Mouse (Mus musculus): ENCODE measurements around the gene Gkn3. TPM values are rescaled to one million over a fixed set of nuclear protein-coding genes. Genes with fewer than 3 reads are reported as not detected.

Gene Gkn3
- 2.9 and 3.1 TPM in 2 replicates for polyA plus RNA-seq (2015; fragmentation: Nextera tagmentation; extraction: Ambion mirVana)

- H3K4me2 ChIP-seq, result no peak within 1 kb of the TSS
- H3K4me3 ChIP-seq, result no peak within 1 kb of the TSS
- H3K4me1 ChIP-seq, result peaks cover 13% of the 10 kb centered on the region
- WGBS, result 25% methylated on average over 7 of the region's 7 CpGs
- peak within 1 kb of the TSS; percentile 13; the same call in 1 of the 2 replicates for H3K27ac ChIP-seq
- H3K9me3 ChIP-seq, result no peaks in the 10 kb centered on the region
- no peaks in the 10 kb centered on the region for H3K36me3 ChIP-seq
- ATAC-seq (ENCODE audit: borderline replicate concordance, extremely low read depth, low FRiP score, low TSS enrichment), result no peak
- H3K27me3 ChIP-seq, result peaks cover 6% of the 10 kb centered on the region; the same call in 1 of the 2 replicates
- no peak within 1 kb of the TSS for H3K9ac ChIP-seq
Measured at GRCm38 (mm10) chr6:87388877-87389276, at the start of gene Gkn3. Gkn3 (minus strand) TSS chr6:87388935.

GRCm38 (mm10) chr6:87436745-87437144, 48.0 kb upstream of the Gkn3 start:
- WGBS, result 69% methylated on average over 8 of the region's 8 CpGs
- H3K27me3 ChIP-seq, result no peaks in the 10 kb centered on the region
- ATAC-seq (ENCODE audit: borderline replicate concordance, extremely low read depth, low FRiP score, low TSS enrichment), result no peak
- no peak overlapping the region for H3K27ac ChIP-seq
- no peak overlapping the region for H3K4me3 ChIP-seq
- no peaks in the 10 kb centered on the region for H3K36me3 ChIP-seq
- H3K9ac ChIP-seq, result no peak overlapping the region
- peaks cover 10% of the 10 kb centered on the region for H3K4me1 ChIP-seq
- no peak overlapping the region for H3K4me2 ChIP-seq
- no peaks in the 10 kb centered on the region for H3K9me3 ChIP-seq

- no peaks in the 10 kb centered on the region for H3K9me3 ChIP-seq
- H3K4me2 ChIP-seq, result no peak overlapping the region
- H3K27me3 ChIP-seq, result no peaks in the 10 kb centered on the region
- WGBS, result 86% methylated on average over 3 of the region's 3 CpGs
- no peak overlapping the region for H3K4me3 ChIP-seq
- ATAC-seq (ENCODE audit: borderline replicate concordance, extremely low read depth, low FRiP score, low TSS enrichment), result no peak
- no peak overlapping the region for H3K9ac ChIP-seq
- no peaks in the 10 kb centered on the region for H3K36me3 ChIP-seq
- H3K27ac ChIP-seq, result no peak overlapping the region
- peaks cover under 1% of the 10 kb centered on the region; the same call in 1 of the 2 replicates for H3K4me1 ChIP-seq
Measured at GRCm38 (mm10) chr6:87435791-87436190, 47.1 kb upstream of the Gkn3 start.

GRCm38 (mm10) chr6:87428487-87429044, 39.8 kb upstream of the Gkn3 start, which contains the start of gene Bmp10:
Bmp10 (plus strand) TSS chr6:87428994.
- Histone ChIP-seq H3K27me3 (no peaks in the 10 kb centered on the region), H3K4me2 (no peak within 1 kb of the TSS), H3K4me3 (no peak within 1 kb of the TSS), H3K4me1 (0 out of 2 replicates have a peak, but pooled peaks cover 4% of the 10 kb centered on the region), H3K27ac (no peak within 1 kb of the TSS), H3K9me3 (no peaks in the 10 kb centered on the region), H3K9ac (no peak within 1 kb of the TSS), H3K36me3 (no peaks in the 10 kb centered on the region)
- no peak for ATAC-seq (ENCODE audit: borderline replicate concordance, extremely low read depth, low FRiP score, low TSS enrichment)
- 41% methylated on average over 6 of the region's 7 CpGs for WGBS

- no peak overlapping the region for H3K27ac ChIP-seq
- no peak overlapping the region for H3K4me3 ChIP-seq
- no peak overlapping the region for H3K4me2 ChIP-seq
- no peaks in the 10 kb centered on the region for H3K9me3 ChIP-seq
- H3K36me3 ChIP-seq, result no peaks in the 10 kb centered on the region
- H3K9ac ChIP-seq, result no peak overlapping the region
- H3K27me3 ChIP-seq, result no peaks in the 10 kb centered on the region
- H3K4me1 ChIP-seq, result 0 out of 2 replicates have a peak, but pooled peaks cover 4% of the 10 kb centered on the region
- no peak for ATAC-seq (ENCODE audit: borderline replicate concordance, extremely low read depth, low FRiP score, low TSS enrichment)
- 69% methylated on average over 8 of the region's 8 CpGs for WGBS
Measured at GRCm38 (mm10) chr6:87427616-87428015, 38.9 kb upstream of the Gkn3 start.

GRCm38 (mm10) chr6:87426954-87427353, 38.2 kb upstream of the Gkn3 start:
- WGBS, result 61% methylated on average over 5 of the region's 5 CpGs

GRCm38 (mm10) chr6:87424037-87424816, 35.5 kb upstream of the Gkn3 start:
- Histone ChIP-seq H3K36me3 (no peaks in the 10 kb centered on the region), H3K4me1 (0 out of 2 replicates have a peak, but pooled peaks cover 4% of the 10 kb centered on the region), H3K4me2 (peak overlapping the region; percentile 46), H3K9ac (no peak overlapping the region), H3K4me3 (peak overlapping the region; percentile 17), H3K27ac (no peak overlapping the region), H3K27me3 (no peaks in the 10 kb centered on the region), H3K9me3 (no peaks in the 10 kb centered on the region)
- ATAC-seq (ENCODE audit: borderline replicate concordance, extremely low read depth, low FRiP score, low TSS enrichment), result no peak
- WGBS, result 32% methylated on average over 19 of the region's 19 CpGs

More at GRCm38 (mm10) chr6:87426954-87427353, 38.2 kb upstream of the Gkn3 start:
- Histone ChIP-seq H3K9ac (no peak overlapping the region), H3K27me3 (no peaks in the 10 kb centered on the region), H3K36me3 (no peaks in the 10 kb centered on the region), H3K4me1 (0 out of 2 replicates have a peak, but pooled peaks cover 4% of the 10 kb centered on the region), H3K4me2 (no peak overlapping the region), H3K4me3 (no peak overlapping the region), H3K27ac (no peak overlapping the region), H3K9me3 (no peaks in the 10 kb centered on the region)
- ATAC-seq (ENCODE audit: borderline replicate concordance, extremely low read depth, low FRiP score, low TSS enrichment), result no peak

- Histone ChIP-seq H3K4me2 (no peak overlapping the region), H3K36me3 (no peaks in the 10 kb centered on the region), H3K4me3 (no peak overlapping the region), H3K9me3 (no peaks in the 10 kb centered on the region), H3K27ac (no peak overlapping the region), H3K4me1 (0 out of 2 replicates have a peak, but pooled peaks cover 4% of the 10 kb centered on the region), H3K27me3 (no peaks in the 10 kb centered on the region), H3K9ac (no peak overlapping the region)
- no peak for ATAC-seq (ENCODE audit: borderline replicate concordance, extremely low read depth, low FRiP score, low TSS enrichment)
- WGBS, result 42% methylated on average over 7 of the region's 7 CpGs
Measured at GRCm38 (mm10) chr6:87422304-87422703, 33.6 kb upstream of the Gkn3 start.

GRCm38 (mm10) chr6:87412011-87412410, 23.3 kb upstream of the Gkn3 start:
- H3K4me3 ChIP-seq, result no peak overlapping the region
- WGBS, result 40% methylated on average over 3 of the region's 3 CpGs
- no peaks in the 10 kb centered on the region for H3K27me3 ChIP-seq
- ATAC-seq (ENCODE audit: borderline replicate concordance, extremely low read depth, low FRiP score, low TSS enrichment), result no peak
- no peak overlapping the region for H3K9ac ChIP-seq
- H3K27ac ChIP-seq, result no peak overlapping the region
- no peaks in the 10 kb centered on the region for H3K36me3 ChIP-seq
- H3K4me2 ChIP-seq, result no peak overlapping the region
- no peaks in the 10 kb centered on the region for H3K4me1 ChIP-seq
- H3K9me3 ChIP-seq, result no peaks in the 10 kb centered on the region

- Histone ChIP-seq H3K4me3 (no peak overlapping the region), H3K4me1 (peaks cover 5% of the 10 kb centered on the region; the same call in 1 of the 2 replicates), H3K9me3 (no peaks in the 10 kb centered on the region), H3K9ac (no peak overlapping the region), H3K36me3 (no peaks in the 10 kb centered on the region), H3K27ac (no peak overlapping the region), H3K27me3 (no peaks in the 10 kb centered on the region), H3K4me2 (no peak overlapping the region)
- WGBS, result 53% methylated on average over 6 of the region's 6 CpGs
- ATAC-seq (ENCODE audit: borderline replicate concordance, extremely low read depth, low FRiP score, low TSS enrichment), result no peak
Measured at GRCm38 (mm10) chr6:87401456-87401855, 12.7 kb upstream of the Gkn3 start.

GRCm38 (mm10) chr6:87399886-87400566, 11.3 kb upstream of the Gkn3 start:
- Histone ChIP-seq H3K9ac (no peak overlapping the region), H3K27me3 (no peaks in the 10 kb centered on the region), H3K4me3 (no peak overlapping the region), H3K9me3 (no peaks in the 10 kb centered on the region), H3K4me1 (peaks cover 5% of the 10 kb centered on the region; the same call in 1 of the 2 replicates), H3K4me2 (no peak overlapping the region), H3K36me3 (no peaks in the 10 kb centered on the region), H3K27ac (no peak overlapping the region)
- 52% methylated on average over 4 of the region's 4 CpGs for WGBS
- no peak for ATAC-seq (ENCODE audit: borderline replicate concordance, extremely low read depth, low FRiP score, low TSS enrichment)
